Mouse (Mus musculus) cerebellum, adult (tissue): Measurements from ENCODE around the gene Rps25.

Source experiments
- ATAC-seq: cut with Nextera tagmentation; 2 replicates; pipeline ENCODE4 v1.9.2; 2017; ENCODE audit warnings: mild to moderate bottlenecking, moderate library complexity, mixed read lengths; ENCODE audit not compliant: insufficient number of reproducible peaks, low FRiP score, low TSS enrichment

Rps25 gene

GRCm38 (mm10) chr9:44454132-44454890 is 47.4 kb downstream of the Rps25 start:
- ATAC-seq, result peak; percentile 80; the same call in 1 of the 2 replicates

GRCm38 (mm10) chr9:44454891-44455220 is 47.9 kb downstream of the Rps25 start, which contains the start of gene Upk2:
TSS of gene Upk2 (minus strand) at chr9:44454976.
- no peak for ATAC-seq

- ATAC-seq, result no peak
Observed at GRCm38 (mm10) chr9:44457035-44457742, 50.2 kb downstream of the Rps25 start.
